Mouse (Mus musculus) megakaryocyte, embryonic 14.5 days (primary cell): Measurements from ENCODE around the gene Nbeal2. TPM values are rescaled to one million over a fixed set of nuclear protein-coding genes. Genes with fewer than 3 reads are reported as not detected.

ENCODE experiments used
- H3K27me3 ChIP-seq: replicated peaks from 2 replicates; pipeline ENCODE3; 2012; ENCODE audit warnings: inconsistent platforms
- H3K36me3 ChIP-seq: replicated peaks from 2 replicates; pipeline ENCODE3; 2012; ENCODE audit warnings: low read length, inconsistent platforms, mixed read lengths
- H3K4me1 ChIP-seq: 2 replicates; pipeline ENCODE4 v1.6.1; 2012; ENCODE audit warnings: inconsistent platforms
- H3K4me3 ChIP-seq: replicated peaks from 2 replicates; pipeline ENCODE3; 2012; ENCODE audit warnings: moderate library complexity, mild to moderate bottlenecking, inconsistent platforms
- H3K9me3 ChIP-seq: 2 replicates; pipeline ENCODE4 v1.6.1; 2012; ENCODE audit warnings: inconsistent platforms
- FLI1 ChIP-seq: IDR thresholded peaks from 2 replicates; pipeline ENCODE4 v1.6.1; 2012; ENCODE audit warnings: low read length, inconsistent platforms, mixed read lengths
- GATA1 ChIP-seq: IDR thresholded peaks from 3 replicates; pipeline ENCODE4 v1.6.1; 2012; ENCODE audit warnings: mixed read lengths, low read length, inconsistent platforms, borderline replicate concordance
- polyA plus RNA-seq: library from polyadenylated mRNA; stranded (reverse); fragments of >175 nt; gene quantifications from 2 replicates; pipeline ENCODE4 v1.2.3, GENCODE M21; 2012; ENCODE audit warnings: low replicate concordance; ENCODE audit not compliant: insufficient read depth

Gene Nbeal2
- polyA plus RNA-seq, 1 experiment = 106 TPM

DNA sequence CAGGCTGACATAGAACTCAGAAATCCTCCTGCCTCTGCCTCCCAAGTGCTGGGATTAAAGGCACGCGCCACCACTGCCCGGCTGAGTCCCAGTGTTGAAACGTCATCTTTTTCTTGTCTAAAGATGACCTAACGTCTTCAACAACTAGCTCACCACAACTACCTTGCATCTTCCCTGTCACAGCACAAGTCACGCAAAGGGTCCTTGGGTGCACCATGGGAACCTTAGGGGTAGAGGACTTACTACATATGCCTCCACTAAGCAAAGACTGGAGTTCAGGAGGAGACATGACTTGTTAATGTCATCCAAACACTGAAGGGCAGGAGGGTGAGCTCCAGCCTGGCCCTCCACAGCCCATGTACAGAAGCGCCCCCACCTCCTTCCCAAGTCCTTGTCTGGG, 33.3 kb downstream of the Nbeal2 start:
- peaks cover 36% of the 10 kb centered on the region for H3K4me1 ChIP-seq
- no peak for TF ChIP-seq GATA1
- TF ChIP-seq FLI1 = no peak

DNA sequence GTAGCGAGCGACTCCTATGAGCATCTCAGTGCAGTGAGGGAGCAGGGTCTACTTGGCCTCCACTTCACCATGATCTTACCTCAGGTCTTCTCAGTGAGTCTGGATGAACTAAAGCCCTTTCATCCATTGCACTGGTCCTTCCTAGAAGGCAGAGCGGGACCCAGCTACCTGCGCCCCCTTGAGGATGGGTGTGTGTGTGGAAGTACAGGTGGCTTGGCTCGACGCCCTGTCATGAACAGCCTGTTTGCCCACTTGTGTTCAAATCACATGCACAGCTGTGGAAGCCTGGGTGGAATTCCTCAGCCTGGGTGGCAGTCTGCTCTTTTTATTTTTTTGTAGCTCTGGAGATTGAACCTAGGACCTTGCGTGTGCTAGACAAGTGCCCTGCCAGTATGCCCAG, 33.8 kb downstream of the Nbeal2 start:
- Histone ChIP-seq H3K4me1 (peaks cover 38% of the 10 kb centered on the region), H3K27me3 (no peaks in the 10 kb centered on the region), H3K9me3 (no peaks in the 10 kb centered on the region), H3K36me3 (peaks cover 95% of the 10 kb centered on the region), H3K4me3 (no peak overlapping the region)
- TF ChIP-seq FLI1 = no peak
- TF ChIP-seq GATA1 = no peak

More for the DNA sequence above, 33.3 kb downstream of the Nbeal2 start:
- Histone ChIP-seq H3K9me3 (no peaks in the 10 kb centered on the region), H3K27me3 (no peaks in the 10 kb centered on the region), H3K4me3 (no peak overlapping the region), H3K36me3 (peaks cover 95% of the 10 kb centered on the region)

DNA sequence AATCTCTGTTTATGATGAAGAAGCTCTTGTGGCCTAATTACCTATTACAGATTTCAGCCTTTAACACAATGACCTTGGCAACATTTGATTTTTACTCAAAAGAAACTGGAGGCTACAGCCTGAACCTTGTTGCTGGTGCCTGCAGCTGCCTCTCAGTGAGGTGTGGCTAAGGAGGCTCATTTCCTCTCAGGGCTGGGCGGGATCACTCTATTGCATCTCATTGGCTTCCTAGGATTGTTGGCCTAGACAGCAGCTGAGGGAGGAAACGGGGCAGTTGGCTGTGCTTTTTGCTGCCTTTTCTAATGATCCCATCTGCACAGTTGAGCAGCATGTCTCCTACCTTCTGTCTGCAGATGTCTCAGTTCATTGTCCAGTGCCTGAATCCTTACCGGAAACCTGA, 36.9 kb downstream of the Nbeal2 start:
- TF ChIP-seq FLI1 (no peak), GATA1 (no peak)
- no peaks in the 10 kb centered on the region for H3K9me3 ChIP-seq
- peaks cover 94% of the 10 kb centered on the region for H3K36me3 ChIP-seq
- no peaks in the 10 kb centered on the region for H3K27me3 ChIP-seq
- no peak overlapping the region for H3K4me3 ChIP-seq
- peaks cover 30% of the 10 kb centered on the region for H3K4me1 ChIP-seq

DNA sequence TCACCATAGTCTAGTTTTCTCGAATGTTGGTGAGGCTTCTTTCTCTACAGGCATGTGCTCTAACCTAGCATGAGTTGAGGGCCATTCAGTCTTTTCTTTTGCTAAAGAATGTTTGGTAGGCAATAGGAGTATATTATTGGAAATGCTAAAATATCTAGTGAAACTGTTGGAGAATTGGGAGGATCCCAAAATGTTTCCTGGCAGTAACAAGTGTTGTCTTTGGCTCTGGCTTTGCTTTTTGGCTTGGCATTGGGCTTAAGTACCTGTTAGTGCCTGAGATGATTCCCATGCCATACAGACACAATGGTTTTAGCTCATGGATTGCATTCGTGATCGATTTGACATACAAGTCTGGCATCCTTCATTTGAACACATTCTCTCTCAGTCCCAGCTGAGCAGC, 42.5 kb downstream of the Nbeal2 start:
- Histone ChIP-seq H3K27me3 (no peaks in the 10 kb centered on the region), H3K9me3 (no peaks in the 10 kb centered on the region), H3K4me3 (no peak overlapping the region), H3K4me1 (peaks cover 51% of the 10 kb centered on the region), H3K36me3 (peaks cover 88% of the 10 kb centered on the region)
- TF ChIP-seq FLI1 (no peak), GATA1 (no peak)

DNA sequence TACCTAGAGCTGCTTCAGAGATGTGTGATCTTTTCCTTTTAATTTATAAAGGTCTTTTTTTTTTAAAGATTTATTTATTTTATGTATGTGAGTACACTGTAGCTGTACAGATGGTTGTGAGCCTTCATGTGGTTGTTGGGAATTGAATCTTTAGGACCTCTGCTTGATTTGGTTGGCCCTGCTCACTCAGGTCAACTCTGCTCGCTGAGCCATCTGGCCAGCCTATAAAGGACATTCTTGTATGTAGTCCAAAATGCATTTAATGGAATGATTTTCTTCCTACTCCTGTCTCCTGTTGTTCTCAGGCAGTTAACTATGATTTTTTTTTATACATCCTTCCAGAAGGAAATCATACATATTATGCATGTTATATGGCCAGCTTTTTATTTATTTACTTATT, 70.4 kb downstream of the Nbeal2 start:
- Histone ChIP-seq H3K27me3 (no peaks in the 10 kb centered on the region), H3K4me1 (peaks cover 16% of the 10 kb centered on the region), H3K9me3 (no peaks in the 10 kb centered on the region), H3K4me3 (no peak overlapping the region), H3K36me3 (peaks cover 82% of the 10 kb centered on the region)
- TF ChIP-seq FLI1 (no peak), GATA1 (no peak)

DNA sequence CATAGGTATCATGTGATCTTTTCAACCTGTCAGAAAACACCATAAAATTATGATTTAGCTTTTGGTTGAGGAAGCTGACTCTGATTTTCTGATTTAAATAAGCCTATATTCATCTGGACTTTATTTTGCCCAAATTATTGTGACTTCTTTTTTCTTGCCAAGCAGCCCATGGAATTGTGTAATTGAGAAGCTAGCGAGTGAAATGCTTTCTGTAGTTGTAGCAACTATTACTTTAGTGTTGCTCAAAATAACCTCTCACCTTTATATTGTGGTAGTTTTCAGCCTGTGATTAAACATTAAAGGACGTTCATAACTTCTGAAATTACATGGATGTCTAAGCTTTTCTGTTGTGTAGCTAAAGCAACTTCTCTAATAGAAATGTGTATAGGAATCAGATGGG, 71.8 kb downstream of the Nbeal2 start:
- Histone ChIP-seq H3K4me1 (peaks cover 16% of the 10 kb centered on the region), H3K4me3 (no peak overlapping the region), H3K9me3 (no peaks in the 10 kb centered on the region), H3K27me3 (no peaks in the 10 kb centered on the region), H3K36me3 (peaks cover 82% of the 10 kb centered on the region)
- TF ChIP-seq FLI1 (no peak), GATA1 (no peak)

Other genes with a start within 250 kb of the Nbeal2 start
- gene Ptpn23, start 245.9 kb downstream of the Nbeal2 start, polyA plus RNA-seq = 62.2 and 88.1 TPM in 2 replicates
- gene Ngp, start 234.4 kb downstream of the Nbeal2 start, polyA plus RNA-seq = 8.2 TPM in 1 of 2 replicates, not detected in the other
- gene Klhl18, start 177.5 kb downstream of the Nbeal2 start, polyA plus RNA-seq = 10.0 and 10.6 TPM in 2 replicates
- 0.18 TPM in 1 of 2 replicates, not detected in the other for gene Kif9, start 177.2 kb downstream of the Nbeal2 start, polyA plus RNA-seq
- 0.95 and 4.6 TPM in 2 replicates for gene Setd2, start 121.6 kb downstream of the Nbeal2 start, polyA plus RNA-seq
- gene Nradd, start 29.7 kb downstream of the Nbeal2 start, polyA plus RNA-seq = 6.7 and 12.4 TPM in 2 replicates
- 77.7 and 537 TPM in 2 replicates for gene Ccdc12, start 2.3 kb upstream of the Nbeal2 start, polyA plus RNA-seq
- gene Myl3, start 87.7 kb upstream of the Nbeal2 start, polyA plus RNA-seq = not detected in 2 replicates
- gene Pth1r, start 93.0 kb upstream of the Nbeal2 start, polyA plus RNA-seq = 0.11 TPM in 1 of 2 replicates, not detected in the other
- gene Prss42, start 144.0 kb upstream of the Nbeal2 start, polyA plus RNA-seq = not detected in 2 replicates
- not detected in 2 replicates for gene Prss44, start 159.8 kb upstream of the Nbeal2 start, polyA plus RNA-seq
- not detected in 2 replicates for gene Prss43, start 172.5 kb upstream of the Nbeal2 start, polyA plus RNA-seq
- gene Prss45, start 180.4 kb upstream of the Nbeal2 start, polyA plus RNA-seq = not detected in 2 replicates
- gene Prss46, start 190.3 kb upstream of the Nbeal2 start, polyA plus RNA-seq = not detected in 2 replicates
- gene Prss50, start 203.8 kb upstream of the Nbeal2 start, polyA plus RNA-seq = 0.70 TPM in 1 of 2 replicates, not detected in the other
- gene Als2cl, start 225.7 kb upstream of the Nbeal2 start, polyA plus RNA-seq = 2.1 and 6.7 TPM in 2 replicates
- 2.2 and 4.5 TPM in 2 replicates for gene Tmie, start 226.0 kb upstream of the Nbeal2 start, polyA plus RNA-seq